Mouse (Mus musculus): ENCODE data around the gene Cpa2. TPM values are rescaled to one million over a fixed set of nuclear protein-coding genes. Genes with fewer than 3 reads are reported as not detected.

The Cpa2 gene
- total RNA-seq, 1 experiment = 1.7 TPM

- Histone ChIP-seq H3K9ac (ENCODE audit: insufficient read depth, low read depth, low read length, poor library complexity, severe bottlenecking) (no peak overlapping the region), H3K27ac (ENCODE audit: insufficient read depth, low read depth, low read length, poor library complexity, severe bottlenecking) (no peak overlapping the region), H3K9me3 (ENCODE audit: control insufficient read depth, insufficient read depth, low read depth, low read length) (no peaks in the 10 kb centered on the region), H3K36me3 (ENCODE audit: control insufficient read depth, insufficient read depth, low read length, poor library complexity, severe bottlenecking) (no peaks in the 10 kb centered on the region), H3K4me3 (ENCODE audit: insufficient read depth in 1 of 2, low read depth in 1 of 2, low read length in 2 of 2, poor library complexity in 1 of 2, severe bottlenecking in 1 of 2) (no peak overlapping the region), H3K4me1 (ENCODE audit: control insufficient read depth in 2 of 2, insufficient read depth in 2 of 2, low read length in 2 of 2, poor library complexity in 1 of 2) (no peaks in the 10 kb centered on the region)
- in situ Hi-C loops (cut with MboI; ENCODE audit: low sequenced_read_pairs in 2 of 2, unreplicated experiment in 2 of 2) = no loop called here
- TF ChIP-seq HCFC1 (IDR thresholded peaks at IDR 0.05; ENCODE audit: borderline replicate concordance, insufficient read depth, low read length) = no peak
- no peak for TF ChIP-seq ZC3H11A (IDR thresholded peaks at IDR 0.05; ENCODE audit: borderline replicate concordance, low read depth, low read length)
- TF ChIP-seq ZNF384 (IDR thresholded peaks at IDR 0.05; ENCODE audit: low read depth, low read length) = no peak
- no peak for TF ChIP-seq MAFK (IDR thresholded peaks at IDR 0.05; ENCODE audit: insufficient read depth, low read depth, low read length)
- no peak for TF ChIP-seq CHD2 (IDR thresholded peaks at IDR 0.05; ENCODE audit: low read depth, low read length)
- DNase-seq (ENCODE audit: low read depth, low spot score) = no peak
Measured at GRCm38 (mm10) chr6:30594364-30594763, 53.0 kb downstream of the Cpa2 start.

GRCm38 (mm10) chr6:30596230-30596898 lies 55.0 kb downstream of the Cpa2 start:
- Histone ChIP-seq H3K9me3 (ENCODE audit: control insufficient read depth, insufficient read depth, low read depth, low read length) (no peaks in the 10 kb centered on the region), H3K36me3 (ENCODE audit: control insufficient read depth, insufficient read depth, low read length, poor library complexity, severe bottlenecking) (no peaks in the 10 kb centered on the region), H3K4me1 (ENCODE audit: control insufficient read depth in 2 of 2, insufficient read depth in 2 of 2, low read length in 2 of 2, poor library complexity in 1 of 2) (peaks cover 1 to 2% of the 10 kb centered on the region in 2 experiments; a peak in 1 of 4 replicates), H3K9ac (ENCODE audit: insufficient read depth, low read depth, low read length, poor library complexity, severe bottlenecking) (no peak overlapping the region), H3K4me3 (ENCODE audit: insufficient read depth in 1 of 2, low read depth in 1 of 2, low read length in 2 of 2, poor library complexity in 1 of 2, severe bottlenecking in 1 of 2) (no peak overlapping the region), H3K27ac (ENCODE audit: insufficient read depth, low read depth, low read length, poor library complexity, severe bottlenecking) (no peak overlapping the region)
- TF ChIP-seq HCFC1 (IDR thresholded peaks at IDR 0.05; ENCODE audit: borderline replicate concordance, insufficient read depth, low read length) = no peak
- TF ChIP-seq ZNF384 (IDR thresholded peaks at IDR 0.05; ENCODE audit: low read depth, low read length) = no peak
- no peak for TF ChIP-seq MAFK (IDR thresholded peaks at IDR 0.05; ENCODE audit: insufficient read depth, low read depth, low read length)
- TF ChIP-seq CHD2 (IDR thresholded peaks at IDR 0.05; ENCODE audit: low read depth, low read length) = no peak
- no peak for TF ChIP-seq ZC3H11A (IDR thresholded peaks at IDR 0.05; ENCODE audit: borderline replicate concordance, low read depth, low read length)
- in situ Hi-C loops (cut with MboI; ENCODE audit: low sequenced_read_pairs in 2 of 2, unreplicated experiment in 2 of 2) = no loop called here
- DNase-seq (ENCODE audit: low read depth, low spot score) = no peak

DNA sequence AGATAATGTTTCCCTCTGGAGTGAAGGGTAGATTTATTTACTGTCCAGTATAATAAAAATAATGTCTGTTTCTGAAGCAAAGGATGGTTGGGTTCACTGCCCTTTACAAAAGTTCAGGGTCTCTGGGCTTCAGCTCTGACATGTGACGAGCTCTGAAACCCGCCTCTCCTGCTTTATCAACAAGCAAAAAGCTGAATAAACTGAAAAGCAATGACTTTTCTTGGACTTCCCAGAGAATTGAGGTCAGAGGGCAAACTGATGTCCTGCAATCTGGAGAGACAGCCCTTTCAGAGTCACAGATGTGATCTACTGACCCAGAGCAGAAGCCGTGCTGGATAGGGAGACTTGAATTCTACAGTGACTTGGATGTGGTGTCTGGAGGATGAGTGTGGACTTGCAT lies 58.7 kb downstream of the Cpa2 start:
- Histone ChIP-seq H3K9ac (ENCODE audit: insufficient read depth, low read depth, low read length, poor library complexity, severe bottlenecking) (no peak overlapping the region), H3K27ac (ENCODE audit: insufficient read depth, low read depth, low read length, poor library complexity, severe bottlenecking) (no peak overlapping the region), H3K4me1 (ENCODE audit: control insufficient read depth in 2 of 2, insufficient read depth in 2 of 2, low read length in 2 of 2, poor library complexity in 1 of 2) (peaks cover 1 to 2% of the 10 kb centered on the region in 2 experiments; a peak in 1 of 4 replicates), H3K9me3 (ENCODE audit: control insufficient read depth, insufficient read depth, low read depth, low read length) (no peaks in the 10 kb centered on the region), H3K4me3 (ENCODE audit: insufficient read depth in 1 of 2, low read depth in 1 of 2, low read length in 2 of 2, poor library complexity in 1 of 2, severe bottlenecking in 1 of 2) (no peak overlapping the region), H3K36me3 (ENCODE audit: control insufficient read depth, insufficient read depth, low read length, poor library complexity, severe bottlenecking) (no peaks in the 10 kb centered on the region)
- in situ Hi-C loops (cut with MboI; ENCODE audit: low sequenced_read_pairs in 2 of 2, unreplicated experiment in 2 of 2) = no loop called here
- DNase-seq (ENCODE audit: low read depth, low spot score) = no peak
- TF ChIP-seq CHD2 (IDR thresholded peaks at IDR 0.05; ENCODE audit: low read depth, low read length) (no peak), MAFK (IDR thresholded peaks at IDR 0.05; ENCODE audit: insufficient read depth, low read depth, low read length) (no peak), HCFC1 (IDR thresholded peaks at IDR 0.05; ENCODE audit: borderline replicate concordance, insufficient read depth, low read length) (no peak), ZC3H11A (IDR thresholded peaks at IDR 0.05; ENCODE audit: borderline replicate concordance, low read depth, low read length) (no peak), ZNF384 (IDR thresholded peaks at IDR 0.05; ENCODE audit: low read depth, low read length) (no peak)

DNA sequence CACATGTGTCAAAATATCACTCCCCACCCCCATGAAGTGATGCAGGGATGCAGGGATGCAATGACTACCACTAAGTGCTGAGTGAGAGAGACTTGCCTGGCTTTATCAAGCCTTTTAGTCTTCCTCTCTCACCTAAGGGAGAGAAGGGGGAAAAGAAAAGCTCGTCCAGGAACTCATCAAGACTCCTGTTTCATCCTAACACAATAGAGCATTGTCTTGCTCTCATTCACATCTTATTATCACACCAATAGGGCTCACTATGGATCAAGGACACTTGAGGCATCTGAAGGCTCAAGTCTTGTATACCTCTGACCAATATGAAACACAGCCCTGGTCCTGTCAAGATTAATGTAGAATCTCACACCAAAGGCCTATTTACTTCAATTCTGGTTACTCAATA lies 59.6 kb downstream of the Cpa2 start:
- Histone ChIP-seq H3K9me3 (ENCODE audit: control insufficient read depth, insufficient read depth, low read depth, low read length) (no peaks in the 10 kb centered on the region), H3K27ac (ENCODE audit: insufficient read depth, low read depth, low read length, poor library complexity, severe bottlenecking) (no peak overlapping the region), H3K4me1 (ENCODE audit: control insufficient read depth in 2 of 2, insufficient read depth in 2 of 2, low read length in 2 of 2, poor library complexity in 1 of 2) (peaks cover 1 to 2% of the 10 kb centered on the region in 2 experiments; a peak in 1 of 4 replicates), H3K9ac (ENCODE audit: insufficient read depth, low read depth, low read length, poor library complexity, severe bottlenecking) (no peak overlapping the region), H3K4me3 (ENCODE audit: insufficient read depth in 1 of 2, low read depth in 1 of 2, low read length in 2 of 2, poor library complexity in 1 of 2, severe bottlenecking in 1 of 2) (no peak overlapping the region), H3K36me3 (ENCODE audit: control insufficient read depth, insufficient read depth, low read length, poor library complexity, severe bottlenecking) (no peaks in the 10 kb centered on the region)
- no peak for DNase-seq (ENCODE audit: low read depth, low spot score)
- no peak for TF ChIP-seq CHD2 (IDR thresholded peaks at IDR 0.05; ENCODE audit: low read depth, low read length)
- in situ Hi-C loops (cut with MboI; ENCODE audit: low sequenced_read_pairs in 2 of 2, unreplicated experiment in 2 of 2) = no loop called here

Measured in ES-E14 (cell line).